Mouse (Mus musculus): Measurements from ENCODE around the gene Ppm1l. TPM values are rescaled to one million over a fixed set of nuclear protein-coding genes. Genes with fewer than 3 reads are reported as not detected.

The Ppm1l gene
- polyA plus RNA-seq, 1 experiment from 2014 or later: 4.5 TPM

DNA sequence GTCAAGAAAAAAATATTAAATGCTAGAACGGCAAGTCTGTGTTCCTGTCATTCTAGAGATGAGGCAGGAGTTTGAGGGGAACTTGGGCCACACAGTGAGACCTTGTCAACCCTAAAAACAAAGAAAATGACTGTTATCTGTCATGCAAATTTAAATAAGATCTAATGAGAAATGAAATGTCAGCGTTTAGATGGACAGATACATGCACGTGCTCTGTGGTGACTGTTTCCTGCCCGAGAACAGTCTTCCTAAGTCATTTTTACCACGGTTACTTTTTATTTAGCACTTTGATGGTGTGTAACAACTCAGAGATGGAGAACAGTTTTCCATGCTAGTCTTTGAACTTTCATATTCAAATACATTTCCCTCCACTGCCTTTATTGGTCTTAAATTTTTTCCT is 40.1 kb downstream of the Ppm1l start:
- H3K9me3 ChIP-seq (replicated peaks): no peaks in the 10 kb centered on the region
- H3K27ac ChIP-seq: no peak overlapping the region
- no peak overlapping the region for H3K9ac ChIP-seq
- no peak for DNase-seq
- ATAC-seq (ENCODE audit: low read depth): no peak
- no peak overlapping the region for H3K4me3 ChIP-seq (replicated peaks)
- H3K4me1 ChIP-seq (replicated peaks): peaks cover 33% of the 10 kb centered on the region
- WGBS (ENCODE audit: insufficient replicate concordance): 36% methylated on average over 5 of the region's 5 CpGs
- H3K4me2 ChIP-seq: no peak overlapping the region
- H3K27me3 ChIP-seq: no peaks in the 10 kb centered on the region
- no peaks in the 10 kb centered on the region for H3K36me3 ChIP-seq

DNA sequence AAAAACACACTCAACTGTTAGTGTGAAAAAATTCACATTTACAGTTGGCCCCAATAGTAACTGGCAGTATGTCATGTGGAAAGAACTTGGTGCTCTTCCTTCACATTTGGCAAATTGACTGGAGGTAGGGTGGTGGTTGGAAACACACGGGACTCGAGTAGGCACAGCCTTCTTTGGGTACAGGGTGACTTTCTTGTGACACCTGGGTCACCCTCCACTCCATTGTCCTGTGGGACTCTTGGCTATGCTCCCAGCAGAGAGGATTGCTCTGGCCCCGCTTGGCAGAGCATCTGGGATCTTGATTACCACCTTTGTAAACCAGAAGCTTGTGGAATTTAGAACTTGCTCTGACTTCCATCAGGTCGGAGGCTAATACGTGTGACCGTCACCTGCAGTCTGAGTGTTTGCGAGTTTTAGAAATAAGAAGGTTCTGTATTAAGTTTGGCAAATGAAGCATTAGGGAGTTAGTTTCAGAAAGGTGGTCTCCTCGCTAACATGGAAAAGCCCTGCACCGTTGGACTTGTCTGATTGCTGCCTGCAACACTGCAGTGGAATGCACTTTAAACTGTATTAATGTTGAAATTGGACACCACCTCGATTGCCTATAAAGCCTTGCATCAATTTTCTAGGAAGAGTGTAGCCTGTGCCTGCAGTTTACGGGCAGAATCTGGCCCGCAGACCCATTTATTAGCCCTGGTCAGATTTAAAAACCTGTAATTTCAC is 41.4 kb downstream of the Ppm1l start:
- H3K9me3 ChIP-seq (replicated peaks): no peaks in the 10 kb centered on the region
- no peak overlapping the region for H3K27ac ChIP-seq
- no peak overlapping the region for H3K9ac ChIP-seq
- ATAC-seq (ENCODE audit: low read depth) (no peak), DNase-seq (no peak)
- H3K27me3 ChIP-seq: no peaks in the 10 kb centered on the region
- 84% methylated on average over 12 of the region's 12 CpGs for WGBS (ENCODE audit: insufficient replicate concordance)
- H3K4me3 ChIP-seq (replicated peaks): no peak overlapping the region
- H3K4me1 ChIP-seq (replicated peaks): peaks cover 25% of the 10 kb centered on the region
- no peaks in the 10 kb centered on the region for H3K36me3 ChIP-seq
- no peak overlapping the region for H3K4me2 ChIP-seq

DNA sequence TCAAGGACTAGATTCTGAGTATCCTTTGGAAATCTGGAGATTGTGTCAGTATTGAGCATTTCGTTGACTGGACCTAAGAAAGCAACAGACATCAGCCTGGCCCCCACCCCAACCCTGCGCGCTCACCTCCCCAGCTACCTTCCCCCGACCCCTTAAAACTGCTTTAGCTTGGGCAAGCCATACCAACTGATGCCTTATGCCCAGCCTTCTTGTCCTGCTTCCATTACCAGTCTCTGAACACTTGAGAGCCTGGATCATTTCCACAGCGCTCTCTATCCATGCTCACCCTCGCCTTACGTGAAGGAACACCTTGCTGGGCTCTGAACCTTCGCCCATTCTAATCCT is 41.9 kb downstream of the Ppm1l start:
- WGBS (ENCODE audit: insufficient replicate concordance): 83% methylated on average over 8 of the region's 8 CpGs
- ATAC-seq (ENCODE audit: low read depth): no peak
- no peaks in the 10 kb centered on the region for H3K9me3 ChIP-seq (replicated peaks)
- H3K4me3 ChIP-seq (replicated peaks): no peak overlapping the region
- no peak overlapping the region for H3K27ac ChIP-seq
- no peak for DNase-seq
- no peaks in the 10 kb centered on the region for H3K36me3 ChIP-seq
- H3K9ac ChIP-seq: no peak overlapping the region
- H3K4me1 ChIP-seq (replicated peaks): peaks cover 25% of the 10 kb centered on the region
- no peaks in the 10 kb centered on the region for H3K27me3 ChIP-seq
- H3K4me2 ChIP-seq: no peak overlapping the region

DNA sequence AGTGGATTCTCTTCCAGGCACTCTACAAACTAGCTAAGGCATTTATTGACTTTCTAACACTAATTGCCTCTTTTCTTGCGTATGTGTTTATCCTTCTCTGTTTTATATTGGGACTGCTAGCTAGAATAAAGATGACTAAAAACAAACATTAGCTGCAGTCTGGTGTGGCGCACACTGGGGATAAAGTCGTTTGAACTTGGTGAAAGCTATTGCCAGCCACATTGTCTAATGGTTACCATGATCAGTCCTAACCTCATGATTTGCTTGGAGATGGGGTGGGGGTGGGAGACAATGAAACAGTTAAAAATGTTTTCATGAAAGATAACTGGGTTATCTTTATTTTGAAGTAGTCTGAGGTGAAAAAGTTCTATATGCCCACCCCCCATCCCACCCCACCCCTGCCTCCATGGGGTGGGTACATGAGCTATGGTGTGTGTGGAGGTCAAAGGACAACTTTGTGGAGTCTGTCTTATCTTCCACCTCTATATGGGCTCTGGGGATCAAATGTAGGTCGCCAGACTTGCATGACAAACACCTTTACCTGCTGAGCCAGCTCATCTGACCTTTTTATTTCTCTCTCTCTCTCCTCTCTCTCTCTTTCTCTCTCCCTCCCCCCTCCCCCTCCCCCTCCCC is 43.7 kb downstream of the Ppm1l start:
- H3K27ac ChIP-seq: no peak overlapping the region
- H3K4me3 ChIP-seq (replicated peaks): no peak overlapping the region
- no peaks in the 10 kb centered on the region for H3K27me3 ChIP-seq
- peaks cover 25% of the 10 kb centered on the region for H3K4me1 ChIP-seq (replicated peaks)
- DNase-seq: no peak
- no peak overlapping the region for H3K4me2 ChIP-seq
- H3K9me3 ChIP-seq (replicated peaks): no peaks in the 10 kb centered on the region
- no peaks in the 10 kb centered on the region for H3K36me3 ChIP-seq
- ATAC-seq (ENCODE audit: low read depth): 0 out of 2 replicates have a peak, but pooled peaks have one; percentile 41
- no peak overlapping the region for H3K9ac ChIP-seq
- 44% methylated on average over 4 of the region's 4 CpGs for WGBS (ENCODE audit: insufficient replicate concordance)

DNA sequence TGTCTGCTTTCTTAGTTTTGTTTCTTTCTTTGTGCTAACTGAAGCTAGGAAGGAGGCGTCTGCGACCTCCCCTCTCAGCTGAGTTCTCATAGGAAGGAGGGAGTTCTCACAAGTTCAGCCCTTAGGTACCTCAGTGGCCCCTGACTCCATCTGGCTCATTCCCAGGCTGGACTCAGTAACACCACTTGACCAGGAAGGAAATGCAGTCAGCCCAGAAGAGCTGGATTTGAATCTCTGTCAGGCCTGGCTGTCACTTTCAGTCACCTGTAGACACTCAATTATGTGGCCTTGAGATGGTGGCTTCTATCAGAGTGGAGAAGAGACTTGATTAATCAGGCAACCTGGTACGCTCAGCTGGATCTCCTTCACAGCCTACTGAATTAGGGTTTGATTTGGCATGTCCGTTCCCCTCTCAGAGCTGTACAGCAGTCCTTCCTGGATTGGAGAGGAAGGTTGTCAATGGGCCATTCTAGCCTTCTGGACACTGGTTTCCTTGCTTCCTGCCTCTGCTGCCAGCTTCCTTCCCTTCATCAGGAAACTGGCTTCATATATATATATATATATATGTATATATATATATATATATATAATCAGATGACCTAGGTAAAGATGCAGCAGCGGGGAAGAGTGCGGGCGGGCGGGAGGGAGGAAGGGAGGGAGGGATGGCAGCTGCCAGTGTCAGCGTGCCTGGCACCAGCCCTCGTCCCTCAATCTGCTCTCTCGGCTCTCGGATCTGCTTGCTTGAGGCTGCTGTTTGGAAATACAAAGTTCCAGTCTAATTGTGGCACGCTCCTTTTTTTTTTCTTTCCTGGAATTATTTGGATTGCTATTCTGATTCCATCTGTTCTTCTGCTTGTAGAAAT is 45.1 kb downstream of the Ppm1l start:
- Histone ChIP-seq H3K27me3 (no peaks in the 10 kb centered on the region), H3K4me1 (replicated peaks) (peaks cover 17% of the 10 kb centered on the region), H3K36me3 (no peaks in the 10 kb centered on the region), H3K4me3 (replicated peaks) (no peak overlapping the region), H3K27ac (no peak overlapping the region), H3K9me3 (replicated peaks) (no peaks in the 10 kb centered on the region), H3K9ac (no peak overlapping the region), H3K4me2 (no peak overlapping the region)
- no peak for DNase-seq
- 79% methylated on average over 9 of the region's 13 CpGs for WGBS (ENCODE audit: insufficient replicate concordance)
- no peak for ATAC-seq (ENCODE audit: low read depth)

DNA sequence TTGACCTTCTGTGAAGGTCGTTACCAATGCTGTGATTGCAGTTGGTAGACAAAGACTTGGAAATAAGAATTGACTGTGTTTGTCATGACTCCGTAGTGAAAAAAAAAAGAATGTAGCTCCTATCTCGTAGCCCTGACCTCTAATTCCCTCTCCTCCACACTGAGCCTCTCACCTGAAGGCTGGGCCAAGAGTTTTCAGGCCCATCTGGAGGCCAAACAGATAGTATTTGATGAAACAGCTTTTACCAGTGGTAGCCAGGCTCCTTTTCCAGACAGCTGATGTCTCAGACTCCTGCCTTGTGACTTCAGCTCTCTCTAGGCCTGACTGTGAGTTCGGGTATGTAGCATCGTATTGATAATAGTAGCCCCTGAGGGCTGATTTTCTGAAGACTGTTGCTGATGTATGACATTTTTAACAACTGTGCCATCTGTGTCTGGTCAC is 45.7 kb downstream of the Ppm1l start:
- DNase-seq (no peak), ATAC-seq (ENCODE audit: low read depth) (no peak)
- H3K4me1 ChIP-seq (replicated peaks): peaks cover 17% of the 10 kb centered on the region
- no peak overlapping the region for H3K9ac ChIP-seq
- H3K4me2 ChIP-seq: no peak overlapping the region
- no peak overlapping the region for H3K4me3 ChIP-seq (replicated peaks)
- H3K9me3 ChIP-seq (replicated peaks): no peaks in the 10 kb centered on the region
- H3K27ac ChIP-seq: no peak overlapping the region
- WGBS (ENCODE audit: insufficient replicate concordance): 78% methylated on average over 5 of the region's 5 CpGs
- no peaks in the 10 kb centered on the region for H3K36me3 ChIP-seq
- no peaks in the 10 kb centered on the region for H3K27me3 ChIP-seq

DNA sequence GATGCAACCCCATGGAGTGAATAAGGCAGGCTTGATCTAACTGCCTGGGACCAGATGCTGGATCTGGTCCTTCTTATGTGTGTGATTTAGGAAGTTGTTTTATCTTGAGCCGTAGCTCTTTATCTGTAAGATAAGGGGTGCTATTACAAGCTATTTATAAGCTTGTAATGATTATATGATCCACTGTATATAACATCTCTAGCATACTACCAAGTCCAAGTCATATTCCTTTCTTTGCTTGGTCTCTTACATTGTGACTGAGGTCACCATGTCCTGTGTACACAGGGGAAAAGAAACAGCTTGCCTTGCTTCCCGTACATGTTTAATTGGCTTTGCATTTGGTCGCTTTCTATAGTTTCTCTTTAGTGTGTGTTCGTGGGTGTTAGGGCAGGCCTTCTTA is 46.2 kb downstream of the Ppm1l start:
- H3K4me2 ChIP-seq: no peak overlapping the region
- no peak for ATAC-seq (ENCODE audit: low read depth)
- no peaks in the 10 kb centered on the region for H3K9me3 ChIP-seq (replicated peaks)
- H3K27me3 ChIP-seq: no peaks in the 10 kb centered on the region
- H3K36me3 ChIP-seq: no peaks in the 10 kb centered on the region
- no peak overlapping the region for H3K4me3 ChIP-seq (replicated peaks)
- H3K4me1 ChIP-seq (replicated peaks): peaks cover 17% of the 10 kb centered on the region
- whole genome bisulfite sequencing (ENCODE audit: insufficient replicate concordance): 66% methylated on average over 4 of the region's 4 CpGs
- H3K27ac ChIP-seq: no peak overlapping the region
- DNase-seq: no peak
- no peak overlapping the region for H3K9ac ChIP-seq

DNA sequence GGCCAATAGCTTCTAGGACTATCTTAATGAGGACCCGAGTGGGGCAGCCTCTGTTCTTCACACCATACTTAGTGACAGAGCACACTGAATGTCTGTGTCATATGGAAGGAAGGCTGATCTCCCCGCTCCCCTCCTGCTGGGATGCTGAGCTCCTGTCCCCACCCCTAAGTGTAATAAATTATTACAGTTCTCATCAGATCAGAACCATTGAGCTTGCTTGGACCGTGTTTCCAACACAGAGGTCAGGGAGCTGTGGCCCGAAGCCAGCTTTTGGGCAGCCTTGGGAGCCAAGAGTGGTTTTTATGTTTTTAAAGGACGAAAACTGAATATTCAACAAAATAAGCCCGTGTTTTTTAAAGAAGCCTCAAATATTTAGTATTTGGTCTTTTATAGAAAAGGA is 47.5 kb downstream of the Ppm1l start:
- no peak for DNase-seq

DNA sequence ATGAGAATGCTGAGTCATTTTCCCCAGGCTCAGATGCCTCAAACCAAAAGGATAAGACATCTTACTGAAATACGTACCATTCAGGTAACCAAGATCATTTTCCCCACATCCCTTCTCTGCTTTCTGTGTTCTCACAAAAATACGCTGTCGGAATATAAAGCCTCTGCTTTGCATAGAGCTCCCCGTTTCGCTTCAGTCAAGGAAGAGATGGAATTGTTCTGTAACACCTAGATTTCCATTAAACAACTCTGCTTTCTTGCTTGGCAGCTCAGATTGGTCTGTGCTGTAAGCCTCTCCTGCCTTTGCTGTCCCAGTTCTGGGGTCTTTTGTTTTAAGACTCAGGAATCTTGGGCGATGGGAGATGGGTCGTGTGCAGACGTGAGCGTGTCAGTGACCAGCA is 51.3 kb downstream of the Ppm1l start:
- Histone ChIP-seq H3K9me3 (replicated peaks) (no peaks in the 10 kb centered on the region), H3K36me3 (no peaks in the 10 kb centered on the region), H3K9ac (no peak overlapping the region), H3K4me1 (replicated peaks) (no peaks in the 10 kb centered on the region), H3K27ac (no peak overlapping the region), H3K4me2 (no peak overlapping the region), H3K27me3 (no peaks in the 10 kb centered on the region), H3K4me3 (replicated peaks) (no peak overlapping the region)
- DNase-seq (no peak), ATAC-seq (ENCODE audit: low read depth) (no peak)
- WGBS (ENCODE audit: insufficient replicate concordance): 87% methylated on average over 9 of the region's 9 CpGs

More for the DNA sequence above, 47.5 kb downstream of the Ppm1l start:
- no peak overlapping the region for H3K4me2 ChIP-seq
- H3K9me3 ChIP-seq (replicated peaks): no peaks in the 10 kb centered on the region
- no peaks in the 10 kb centered on the region for H3K36me3 ChIP-seq
- H3K4me1 ChIP-seq (replicated peaks): peaks cover 17% of the 10 kb centered on the region
- no peak overlapping the region for H3K9ac ChIP-seq
- 73% methylated on average over 6 of the region's 6 CpGs for WGBS (ENCODE audit: insufficient replicate concordance)
- H3K27ac ChIP-seq: no peak overlapping the region
- ATAC-seq (ENCODE audit: low read depth): no peak
- H3K27me3 ChIP-seq: no peaks in the 10 kb centered on the region
- no peak overlapping the region for H3K4me3 ChIP-seq (replicated peaks)

DNA sequence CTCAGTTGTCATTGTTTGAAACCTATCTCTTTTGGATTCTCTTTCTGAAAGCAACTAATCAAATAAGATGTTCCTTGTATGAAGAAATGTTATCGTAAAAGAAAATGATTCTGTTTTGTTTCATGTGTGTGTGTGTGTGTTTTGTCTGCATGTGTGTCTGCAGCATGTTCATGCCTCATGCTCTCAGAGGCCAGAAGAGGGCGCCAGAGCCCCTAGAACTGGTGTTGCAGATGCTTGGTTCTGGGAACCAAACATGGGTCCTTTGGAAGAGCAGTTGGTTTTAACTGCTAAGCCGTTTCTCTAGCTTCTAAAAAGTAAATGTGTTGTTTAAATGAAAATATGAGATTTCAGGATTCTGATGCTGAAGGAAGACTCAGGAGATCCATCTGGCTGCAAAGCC is 56.1 kb downstream of the Ppm1l start:
- ATAC-seq (ENCODE audit: low read depth): no peak
- no peak overlapping the region for H3K27ac ChIP-seq
- H3K4me1 ChIP-seq (replicated peaks): peaks cover 7% of the 10 kb centered on the region
- H3K9ac ChIP-seq: no peak overlapping the region
- H3K27me3 ChIP-seq: no peaks in the 10 kb centered on the region
- WGBS (ENCODE audit: insufficient replicate concordance): 73% methylated on average over 3 of the region's 3 CpGs
- no peak for DNase-seq
- H3K4me2 ChIP-seq: no peak overlapping the region
- no peaks in the 10 kb centered on the region for H3K36me3 ChIP-seq
- no peaks in the 10 kb centered on the region for H3K9me3 ChIP-seq (replicated peaks)
- H3K4me3 ChIP-seq (replicated peaks): no peak overlapping the region

DNA sequence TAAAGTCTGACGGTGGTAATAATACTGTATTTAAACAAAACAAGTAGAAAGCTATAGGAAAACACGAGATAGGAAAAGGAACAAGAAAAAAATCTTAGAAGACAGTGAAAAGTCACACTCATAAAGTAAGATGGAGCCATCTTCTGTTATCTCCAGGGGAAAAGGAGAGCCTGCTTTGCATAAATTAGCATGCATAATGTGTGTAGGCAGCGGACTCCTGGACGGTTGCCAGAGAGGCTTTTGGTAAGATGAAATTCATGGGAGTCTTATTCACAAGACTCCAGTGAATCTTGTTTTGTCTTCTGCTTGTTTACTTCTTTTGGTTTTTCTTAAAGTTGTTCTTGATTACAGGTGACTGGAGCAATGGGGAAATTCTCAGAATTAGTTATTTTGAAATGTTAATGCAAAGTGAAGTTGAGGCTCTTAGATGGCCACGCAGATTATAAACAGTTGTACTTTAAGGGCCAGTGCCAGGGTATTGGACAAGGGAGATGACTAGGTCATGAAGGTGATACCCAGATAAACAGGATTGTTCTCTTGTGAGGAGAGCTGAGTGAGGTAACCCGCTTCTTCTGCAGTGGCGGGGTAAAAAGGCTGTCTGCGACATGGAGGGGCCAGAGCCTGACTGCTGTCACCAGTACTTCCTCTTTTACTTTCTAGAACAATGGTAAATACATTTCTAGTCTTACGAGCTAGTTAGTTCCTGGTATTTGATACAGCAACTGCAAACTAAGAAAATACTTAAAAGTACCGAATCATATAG is 57.1 kb downstream of the Ppm1l start:
- Histone ChIP-seq H3K9me3 (replicated peaks) (no peaks in the 10 kb centered on the region), H3K4me2 (no peak overlapping the region), H3K27ac (no peak overlapping the region), H3K36me3 (no peaks in the 10 kb centered on the region), H3K9ac (no peak overlapping the region), H3K4me3 (replicated peaks) (no peak overlapping the region), H3K27me3 (no peaks in the 10 kb centered on the region), H3K4me1 (replicated peaks) (peaks cover 7% of the 10 kb centered on the region)
- ATAC-seq (ENCODE audit: low read depth): no peak
- WGBS (ENCODE audit: insufficient replicate concordance): 52% methylated on average over 10 of the region's 10 CpGs
- no peak for DNase-seq
